Mouse (Mus musculus) lung, adult 2 months (tissue): Measurements from ENCODE around the gene Cntnap2.

ENCODE experiments used
- CTCF ChIP-seq: fragments of 200-500 bp; IDR thresholded peaks from 2 replicates; pipeline ENCODE4 v1.5.1; 2011; ENCODE audit warnings: mild to moderate bottlenecking, low read length, control low read depth; ENCODE audit not compliant: insufficient read depth
- POLR2A ChIP-seq: fragments of 200-500 bp; IDR thresholded peaks from 2 replicates; pipeline ENCODE4 v1.6.1; 2011; ENCODE audit warnings: low read depth, mild to moderate bottlenecking, control low read depth, low read length, borderline replicate concordance; ENCODE audit errors: extremely low read depth

- TF ChIP-seq CTCF (no peak), POLR2A (no peak)
These were observed 477.8 kb downstream of the Cntnap2 start for GRCm38 (mm10) chr6:45536999-45537398.
